Mouse (Mus musculus) stomach, postnatal 0 days (tissue): Measurements from ENCODE around the gene Tmed8. TPM values are rescaled to one million over a fixed set of nuclear protein-coding genes. Genes with fewer than 3 reads are reported as not detected.

Experiments used
- ATAC-seq: fragments of 200-750 bp; cut with Nextera tagmentation; 2 replicates; pipeline ENCODE4 v1.8.0; 2017; ENCODE audit not compliant: low FRiP score, low TSS enrichment
- DNase-seq: peaks from one replicate; pipeline ENCODE4 v3.0.0-alpha.2; 2016; ENCODE audit warnings: low spot score
- H3K27ac ChIP-seq: fragments of 300-500 bp; sonication (generic); replicated peaks from 2 replicates; pipeline ENCODE4 v1.5.1; 2014; ENCODE audit warnings: mild to moderate bottlenecking, control low read depth
- H3K27me3 ChIP-seq: fragments of 300-500 bp; sonication (generic); 2 replicates; pipeline ENCODE4 v1.6.1; 2014; ENCODE audit warnings: low read length; ENCODE audit not compliant: control insufficient read depth, insufficient read depth
- H3K36me3 ChIP-seq: fragments of 300-500 bp; sonication (generic); 2 replicates; pipeline ENCODE4 v1.6.1; 2014; ENCODE audit warnings: low read length, mixed read lengths; ENCODE audit not compliant: control insufficient read depth, insufficient read depth
- H3K4me1 ChIP-seq: fragments of 300-500 bp; sonication (generic); replicated peaks from 2 replicates; pipeline ENCODE4 v1.6.1; 2014; ENCODE audit warnings: antibody characterized with exemption; ENCODE audit not compliant: control insufficient read depth, insufficient read depth
- H3K4me2 ChIP-seq: fragments of 300-500 bp; sonication (generic); replicated peaks from 2 replicates; pipeline ENCODE4 v1.6.1; 2014; ENCODE audit warnings: low read depth, mild to moderate bottlenecking, control low read depth, moderate library complexity
- H3K4me3 ChIP-seq: fragments of 300-500 bp; sonication (generic); 2 replicates; pipeline ENCODE4 v1.5.1; 2014; ENCODE audit warnings: low read depth, low read length, control low read depth
- H3K9ac ChIP-seq: fragments of 300-500 bp; sonication (generic); 2 replicates; pipeline ENCODE4 v1.6.1; 2014; ENCODE audit warnings: mild to moderate bottlenecking, low read length, control low read depth, mixed read lengths
- H3K9me3 ChIP-seq: fragments of 300-500 bp; sonication (generic); 2 replicates; pipeline ENCODE4 v1.6.1; 2016; ENCODE audit warnings: low read length; ENCODE audit not compliant: control insufficient read depth
- CTCF ChIP-seq: IDR thresholded peaks from 2 replicates; pipeline ENCODE4 v1.5.1; 2016; ENCODE audit warnings: antibody characterized with exemption, low read depth, mild to moderate bottlenecking, moderate library complexity
- EP300 ChIP-seq: optimal IDR thresholded peaks from 2 replicates; pipeline ENCODE3; 2016; ENCODE audit warnings: antibody characterized with exemption
- WGBS: fragments of 180-500 bp; shearing (Covaris S2); extraction: QIAGEN DNeasy Blood & Tissue Kit; methylation state at CpG from one replicate; pipeline ENCODE4 v1.1.7; 2014; 5-methylcytosine and 5-hydroxymethylcytosine counted together
- polyA plus RNA-seq: library from polyadenylated mRNA; unstranded; fragments of >200 nt; fragmentation: Nextera tagmentation; extraction: Ambion mirVana; gene quantifications from 2 replicates; pipeline ENCODE4 v1.2.1, GENCODE M21; 2015

The Tmed8 gene
- polyA plus RNA-seq, 1 experiment from 2014 or later = 1.1 TPM

- Histone ChIP-seq H3K36me3 (no peaks in the 10 kb centered on the region), H3K27ac (no peak overlapping the region), H3K4me3 (no peak overlapping the region), H3K4me1 (no peaks in the 10 kb centered on the region), H3K9me3 (no peaks in the 10 kb centered on the region), H3K9ac (no peak overlapping the region), H3K4me2 (no peak overlapping the region), H3K27me3 (no peaks in the 10 kb centered on the region)
- ATAC-seq (no peak; the same call in 1 of the 2 replicates), DNase-seq (no peak)
- TF ChIP-seq CTCF = no peak
- TF ChIP-seq EP300 = no peak
- WGBS = 80% methylated on average over 4 of the region's 4 CpGs
Measured at GRCm38 (mm10) chr12:87130224-87130623, 70.0 kb downstream of the Tmed8 start.

- Histone ChIP-seq H3K9me3 (no peaks in the 10 kb centered on the region), H3K4me1 (no peaks in the 10 kb centered on the region), H3K36me3 (peaks cover 3% of the 10 kb centered on the region; the same call in 1 of the 2 replicates), H3K27ac (no peak overlapping the region), H3K4me3 (no peak overlapping the region), H3K27me3 (no peaks in the 10 kb centered on the region), H3K4me2 (no peak overlapping the region), H3K9ac (no peak overlapping the region)
- WGBS = 84% methylated on average over 4 of the region's 4 CpGs
- TF ChIP-seq EP300 (no peak), CTCF (no peak)
- ATAC-seq (no peak), DNase-seq (no peak)
Measured at GRCm38 (mm10) chr12:87127256-87127655, 73.0 kb downstream of the Tmed8 start.

DNA sequence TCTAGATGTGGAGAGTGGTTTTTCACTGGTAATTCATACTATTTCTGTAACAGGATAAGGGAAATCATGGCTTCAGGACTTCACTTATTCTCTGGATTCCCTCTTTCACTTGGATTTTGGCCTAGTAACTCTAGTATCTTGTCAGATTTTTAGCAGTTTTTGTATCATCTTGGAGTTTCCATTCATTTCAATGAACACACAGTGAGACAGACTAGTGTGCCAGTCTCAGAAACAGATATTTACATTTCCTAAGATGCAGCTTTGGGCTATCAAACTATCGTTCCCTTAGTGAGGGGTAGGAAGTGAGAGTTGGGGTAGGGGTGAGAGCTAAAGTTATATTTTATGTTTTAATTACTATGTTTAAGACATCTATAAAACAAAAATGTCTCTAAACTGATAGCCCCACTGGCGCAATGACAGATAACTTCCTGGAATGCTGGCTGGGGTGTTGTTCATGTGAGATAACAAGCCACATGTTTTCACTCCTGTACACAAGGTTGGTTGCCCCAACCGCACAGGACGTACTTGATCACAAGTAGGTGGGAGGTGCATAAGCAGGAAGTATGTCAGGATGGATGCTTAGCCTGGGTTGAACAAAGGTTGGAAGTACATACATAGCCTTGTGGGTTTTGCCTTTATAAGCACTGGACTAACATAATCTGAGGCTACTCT is 78.2 kb downstream of the Tmed8 start:
- no peak overlapping the region for H3K4me2 ChIP-seq
- no peak overlapping the region for H3K9ac ChIP-seq
- no peak for ATAC-seq
- H3K36me3 ChIP-seq = peaks cover 3% of the 10 kb centered on the region; the same call in 1 of the 2 replicates
- 88% methylated on average over 4 of the region's 4 CpGs for WGBS
- H3K27ac ChIP-seq = no peak overlapping the region
- no peaks in the 10 kb centered on the region for H3K9me3 ChIP-seq
- no peaks in the 10 kb centered on the region for H3K4me1 ChIP-seq
- no peak for DNase-seq
- H3K27me3 ChIP-seq = no peaks in the 10 kb centered on the region
- no peak for TF ChIP-seq CTCF
- no peak for TF ChIP-seq EP300
- H3K4me3 ChIP-seq = no peak overlapping the region

Other genes starting within 250 kb of the Tmed8 start
- 0.53 and 0.58 TPM in 2 replicates for gene Zdhhc22, start 210.0 kb downstream of the Tmed8 start, polyA plus RNA-seq
- gene Tmem63c, start 179.1 kb downstream of the Tmed8 start, polyA plus RNA-seq = 0.72 and 0.74 TPM in 2 replicates
- gene Ngb, start 97.9 kb downstream of the Tmed8 start, polyA plus RNA-seq = 11.1 and 11.8 TPM in 2 replicates
- gene Gstz1, start 53.3 kb downstream of the Tmed8 start, polyA plus RNA-seq = 23.6 and 31.3 TPM in 2 replicates
- gene Pomt2, start 52.5 kb downstream of the Tmed8 start, polyA plus RNA-seq = 4.4 and 4.8 TPM in 2 replicates
- 0.85 and 1.0 TPM in 2 replicates for gene Samd15, start 731 bp downstream of the Tmed8 start, polyA plus RNA-seq
- 0.11 TPM in 1 of 2 replicates, not detected in the other for gene Noxred1, start 38.3 kb upstream of the Tmed8 start, polyA plus RNA-seq
- gene Vipas39, start 65.8 kb upstream of the Tmed8 start, polyA plus RNA-seq = 20.7 and 22.3 TPM in 2 replicates
- gene Ahsa1, start 66.0 kb upstream of the Tmed8 start, polyA plus RNA-seq = 94.9 and 96.1 TPM in 2 replicates
- gene Ism2, start 99.3 kb upstream of the Tmed8 start, polyA plus RNA-seq = 0.28 and 0.34 TPM in 2 replicates
- 201 and 204 TPM in 2 replicates for gene Sptlc2, start 187.9 kb upstream of the Tmed8 start, polyA plus RNA-seq
- 226 and 238 TPM in 2 replicates for gene Slirp, start 243.4 kb upstream of the Tmed8 start, polyA plus RNA-seq
- 21.7 and 21.8 TPM in 2 replicates for gene Alkbh1, start 243.6 kb upstream of the Tmed8 start, polyA plus RNA-seq